Mouse (Mus musculus) spleen, adult 10 weeks (tissue): ENCODE data around the gene Ttll1. TPM values are rescaled to one million over a fixed set of nuclear protein-coding genes. Genes with fewer than 3 reads are reported as not detected.

Experiments used
- polyA plus RNA-seq: library from polyadenylated mRNA; stranded (reverse); fragments of 350-450 nt; fragmentation: Illumina TruSeq; extraction: RNeasy Lipid Tissue Mini Kit (QIAGEN cat#74804); gene quantifications from one replicate; pipeline ENCODE4 v1.2.3, GENCODE M21; 2015; ENCODE audit warnings: low replicate concordance; ENCODE audit not compliant: insufficient read depth

Ttll1 gene
- polyA plus RNA-seq = 6.0 TPM

DNA sequence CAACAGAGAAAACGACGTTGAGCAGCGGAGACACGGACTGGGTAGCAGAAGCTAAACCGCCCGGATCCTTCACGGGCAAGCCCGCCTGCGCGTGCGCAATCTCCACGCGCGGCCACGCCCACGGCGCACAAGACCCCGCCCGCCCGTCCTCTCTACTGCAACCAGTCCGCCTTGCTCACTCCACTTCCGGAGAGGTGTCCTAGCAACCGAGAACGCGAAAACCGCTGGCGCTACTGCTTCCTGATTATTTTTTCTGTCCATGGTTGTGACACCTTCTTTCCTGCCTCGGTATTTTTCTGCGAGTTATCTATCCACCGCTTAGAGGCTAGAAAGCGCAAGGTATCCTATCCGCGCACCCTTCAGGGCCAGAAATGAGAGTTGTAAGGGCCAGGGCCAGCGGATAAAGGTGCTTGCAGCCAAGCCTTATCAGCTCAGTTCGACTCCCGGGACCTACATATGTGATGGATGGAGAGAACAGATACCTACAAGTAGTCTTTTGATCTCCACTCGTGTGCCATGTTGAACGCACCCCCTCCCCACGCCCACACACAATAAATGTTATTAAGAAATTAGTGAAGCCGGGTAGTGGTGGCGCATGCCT lies at the start of gene Ttll1:
Gene Ttll1 (minus strand): TSS at position 89 of the 601 bp plus-strand sequence.

DNA sequence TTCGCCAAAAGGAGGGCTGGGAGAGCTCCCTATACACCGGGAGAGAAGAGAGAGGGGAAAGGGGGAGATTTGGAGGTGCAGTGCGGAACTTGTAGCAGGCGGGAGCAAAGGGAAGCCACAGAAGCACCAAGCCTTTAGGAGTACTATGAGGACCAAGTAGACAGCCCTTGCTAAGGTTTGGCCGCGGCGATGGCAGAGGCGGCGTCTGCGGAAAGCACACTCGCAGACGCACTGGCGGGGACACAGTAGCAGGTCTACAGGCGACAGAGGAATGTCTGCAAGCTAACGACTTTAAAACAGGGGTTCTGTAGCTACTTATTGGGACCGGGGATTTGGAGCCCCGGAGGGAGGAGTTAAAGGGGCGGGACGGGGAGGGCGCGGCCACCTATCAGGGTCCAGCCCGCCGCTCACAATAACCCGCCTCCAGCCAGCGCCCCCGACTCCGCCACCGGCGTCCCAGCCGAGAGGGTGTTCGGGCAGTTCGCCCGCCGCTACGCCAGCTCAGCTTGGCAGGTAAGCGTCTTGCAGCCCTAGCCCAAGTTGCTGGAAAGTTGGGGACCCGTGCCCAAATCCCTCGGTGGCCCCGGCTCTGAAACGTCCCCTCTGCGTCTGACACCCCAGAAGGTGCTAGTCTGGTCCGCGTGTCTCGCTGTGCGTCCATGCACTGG lies 15.9 kb upstream of the Ttll1 start, which contains the start of gene Bik:
Gene Bik (plus strand): TSS at position 439 of the 668 bp plus-strand sequence.

DNA sequence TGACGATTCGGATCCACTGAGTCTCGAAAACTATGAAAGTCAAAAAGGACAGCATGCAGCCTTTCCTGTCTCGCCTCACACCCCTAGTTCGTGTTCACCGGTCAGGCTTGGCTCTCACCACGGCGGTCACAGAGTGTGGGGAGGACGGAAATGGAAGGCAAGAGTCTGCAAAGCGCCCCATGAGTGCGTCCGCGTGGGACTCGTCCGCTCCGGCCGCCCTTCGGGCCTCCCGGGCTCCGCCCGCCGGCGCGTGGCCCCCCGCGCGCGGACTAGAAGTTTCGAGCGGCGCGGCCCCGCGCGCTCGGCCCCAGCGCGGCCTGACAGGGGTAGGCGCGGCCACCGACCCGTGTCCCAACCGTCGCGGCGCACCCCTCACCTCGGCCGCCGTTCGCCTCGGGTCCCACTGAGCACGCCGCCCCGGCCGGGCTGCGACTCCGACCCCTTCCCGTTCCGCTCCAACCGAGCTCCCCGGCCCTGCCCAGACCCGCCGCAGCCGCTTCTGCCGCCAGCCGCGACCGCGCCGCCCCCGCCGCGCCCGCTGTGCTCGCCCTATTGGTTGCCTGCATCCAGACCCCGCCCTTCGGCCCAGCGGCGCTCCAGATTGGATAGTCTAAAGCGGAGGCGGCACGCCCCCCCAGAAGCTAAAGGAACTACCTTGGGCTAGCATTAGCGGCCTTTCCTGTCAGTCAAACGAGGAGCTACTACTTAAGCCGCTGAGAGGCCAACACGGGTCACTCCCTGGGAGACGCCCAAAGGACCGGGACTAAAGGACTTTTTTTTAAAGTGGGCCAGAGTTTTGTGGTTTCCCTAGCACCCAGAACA lies 46.4 kb downstream of the Ttll1 start, which contains the start of gene Pacsin2:
Gene Pacsin2 (minus strand): TSS at position 524 of the 822 bp plus-strand sequence.

Other genes starting within 250 kb of the Ttll1 start
- 23.7 TPM for gene Arfgap3, start 160.6 kb downstream of the Ttll1 start, polyA plus RNA-seq
- gene Pacsin2, start 46.3 kb downstream of the Ttll1 start, polyA plus RNA-seq = 34.2 TPM
- gene Bik, start 16.0 kb upstream of the Ttll1 start, polyA plus RNA-seq = 1.3 TPM
- gene Tspo, start 52.7 kb upstream of the Ttll1 start, polyA plus RNA-seq = 22.4 TPM
- 10.6 TPM for gene Mcat, start 52.9 kb upstream of the Ttll1 start, polyA plus RNA-seq
- 5.9 TPM for gene Ttll12, start 84.3 kb upstream of the Ttll1 start, polyA plus RNA-seq
- 2.3 TPM for gene Scube1, start 214.1 kb upstream of the Ttll1 start, polyA plus RNA-seq